Mouse (Mus musculus) thymus, adult 2 months (tissue): ENCODE measurements around the gene Tyro3. TPM values are rescaled to one million over a fixed set of nuclear protein-coding genes. Genes with fewer than 3 reads are reported as not detected.

Experiments used
- DNase-seq: peaks from one replicate; pipeline ENCODE4 v3.0.0; 2021
- H3K27ac ChIP-seq: fragments of 200-500 bp; 2 replicates; pipeline ENCODE4 v1.5.1; 2012; ENCODE audit warnings: low read length, control low read depth; ENCODE audit not compliant: control insufficient read depth, insufficient read depth
- H3K27me3 ChIP-seq: fragments of 200-500 bp; 2 replicates; pipeline ENCODE4 v1.6.1; 2012; ENCODE audit warnings: mild to moderate bottlenecking, low read length, moderate library complexity, mixed read lengths; ENCODE audit not compliant: control insufficient read depth, insufficient read depth
- H3K36me3 ChIP-seq: fragments of 200-500 bp; 2 replicates; pipeline ENCODE4 v1.6.1; 2012; ENCODE audit warnings: mild to moderate bottlenecking, low read length, moderate library complexity; ENCODE audit not compliant: control insufficient read depth, insufficient read depth
- H3K4me1 ChIP-seq: fragments of 200-500 bp; replicated peaks from 2 replicates; pipeline ENCODE4 v1.6.1; 2012; ENCODE audit warnings: low read length; ENCODE audit not compliant: control insufficient read depth, insufficient read depth
- H3K4me3 ChIP-seq: fragments of 200-500 bp; 2 replicates; pipeline ENCODE4 v1.5.1; 2012; ENCODE audit warnings: mild to moderate bottlenecking, low read length, control low read depth, moderate library complexity; ENCODE audit not compliant: control insufficient read depth, insufficient read depth
- CTCF ChIP-seq: fragments of 200-500 bp; IDR thresholded peaks from 2 replicates; pipeline ENCODE4 v1.5.1; 2012; ENCODE audit warnings: mild to moderate bottlenecking, control low read depth, low read length, moderate library complexity, borderline replicate concordance; ENCODE audit not compliant: control insufficient read depth, poor library complexity, insufficient read depth; ENCODE audit errors: extremely low read depth
- POLR2A ChIP-seq: fragments of 200-500 bp; IDR thresholded peaks from 2 replicates; pipeline ENCODE4 v1.6.1; 2012; ENCODE audit warnings: mild to moderate bottlenecking, low read length, control low read depth, moderate library complexity; ENCODE audit not compliant: control insufficient read depth, poor library complexity, insufficient read depth; ENCODE audit errors: extremely low read depth
- WGBS: fragments of 180-500 bp; shearing (Covaris S2); methylation state at CpG from one replicate; pipeline ENCODE4 v1.1.7; 2018; 5-methylcytosine and 5-hydroxymethylcytosine counted together
- polyA plus RNA-seq: library from polyadenylated mRNA; depleted of rRNA; stranded (reverse); fragments of >200 nt; gene quantifications from 2 replicates; pipeline ENCODE4 v1.2.3, GENCODE M21; 2012

The Tyro3 gene
- polyA plus RNA-seq, 1 experiment, result 6.5 TPM

DNA sequence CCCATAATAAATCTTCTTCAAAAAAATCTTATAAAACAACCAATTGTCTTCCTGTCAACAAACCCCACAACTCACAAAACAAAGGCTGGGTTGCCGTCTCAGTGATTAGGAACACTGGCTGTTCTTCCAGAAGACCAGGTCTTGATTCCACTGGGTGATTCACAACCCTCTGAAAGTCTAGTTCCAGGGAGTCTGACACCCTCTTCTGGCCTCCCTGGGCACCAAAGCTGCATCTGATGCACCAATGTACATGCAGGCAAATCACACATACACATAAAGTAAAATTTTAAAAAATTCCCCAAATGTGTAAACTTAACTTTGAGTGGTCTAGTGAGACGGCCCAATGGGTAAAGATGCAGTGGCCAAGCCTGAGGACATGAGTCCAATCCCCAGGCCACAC is 33.0 kb downstream of the Tyro3 start:
- H3K4me1 ChIP-seq, result no peaks in the 10 kb centered on the region
- no peaks in the 10 kb centered on the region for H3K27me3 ChIP-seq
- WGBS, result 83% methylated on average over 2 of the region's 2 CpGs
- no peak for DNase-seq
- no peak overlapping the region for H3K27ac ChIP-seq
- H3K4me3 ChIP-seq, result no peak overlapping the region
- no peaks in the 10 kb centered on the region for H3K36me3 ChIP-seq
- TF ChIP-seq CTCF (no peak), POLR2A (no peak)

DNA sequence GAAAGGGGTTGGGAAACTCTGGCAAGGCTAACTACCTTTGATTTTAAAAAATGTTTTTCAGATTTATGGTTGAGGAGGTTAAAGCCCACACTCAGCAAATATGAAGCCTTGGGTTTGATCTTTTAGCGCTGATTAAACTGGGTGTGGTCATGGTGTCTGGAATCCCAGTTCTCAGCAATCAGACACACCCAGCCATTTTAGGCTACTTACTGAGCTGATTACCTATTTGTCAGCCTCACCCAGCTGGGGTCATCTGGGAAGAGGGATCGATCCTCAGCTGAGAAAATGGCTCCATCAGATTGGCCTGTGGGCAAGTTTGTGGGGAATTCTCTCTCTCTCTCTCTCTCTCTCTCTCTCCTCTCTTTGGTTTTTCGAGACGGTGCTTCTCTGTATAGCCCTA is 36.7 kb downstream of the Tyro3 start:
- H3K4me3 ChIP-seq, result no peak overlapping the region
- no peaks in the 10 kb centered on the region for H3K27me3 ChIP-seq
- H3K36me3 ChIP-seq, result no peaks in the 10 kb centered on the region
- no peak overlapping the region for H3K27ac ChIP-seq
- no peak for DNase-seq
- H3K4me1 ChIP-seq, result no peaks in the 10 kb centered on the region
- TF ChIP-seq POLR2A (no peak), CTCF (no peak)
- WGBS, result 89% methylated on average over 4 of the region's 4 CpGs

DNA sequence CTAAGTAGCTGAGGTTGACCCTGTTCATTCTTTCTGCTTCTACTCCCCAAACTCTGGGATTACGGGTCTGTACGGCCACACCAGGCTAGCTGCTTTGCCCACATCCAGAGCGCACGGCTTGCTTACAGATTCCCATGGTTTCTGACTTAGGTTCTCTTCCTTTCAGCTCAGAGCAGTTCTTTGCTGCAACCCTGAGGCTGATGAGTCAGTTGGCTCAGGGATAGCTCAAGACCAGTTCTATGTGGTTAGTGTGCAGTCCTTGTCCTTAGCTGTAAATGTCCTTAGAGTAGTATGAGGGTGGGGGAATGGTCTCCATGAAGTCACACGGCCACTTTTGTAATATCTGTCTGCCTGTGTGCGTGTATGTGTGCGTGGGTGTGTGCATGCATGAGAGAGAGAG is 40.1 kb downstream of the Tyro3 start:
- Histone ChIP-seq H3K4me1 (no peaks in the 10 kb centered on the region), H3K27ac (no peak overlapping the region), H3K4me3 (no peak overlapping the region), H3K27me3 (no peaks in the 10 kb centered on the region), H3K36me3 (no peaks in the 10 kb centered on the region)
- no peak for TF ChIP-seq CTCF
- TF ChIP-seq POLR2A, result no peak
- no peak for DNase-seq
- 94% methylated on average over 7 of the region's 7 CpGs for WGBS

DNA sequence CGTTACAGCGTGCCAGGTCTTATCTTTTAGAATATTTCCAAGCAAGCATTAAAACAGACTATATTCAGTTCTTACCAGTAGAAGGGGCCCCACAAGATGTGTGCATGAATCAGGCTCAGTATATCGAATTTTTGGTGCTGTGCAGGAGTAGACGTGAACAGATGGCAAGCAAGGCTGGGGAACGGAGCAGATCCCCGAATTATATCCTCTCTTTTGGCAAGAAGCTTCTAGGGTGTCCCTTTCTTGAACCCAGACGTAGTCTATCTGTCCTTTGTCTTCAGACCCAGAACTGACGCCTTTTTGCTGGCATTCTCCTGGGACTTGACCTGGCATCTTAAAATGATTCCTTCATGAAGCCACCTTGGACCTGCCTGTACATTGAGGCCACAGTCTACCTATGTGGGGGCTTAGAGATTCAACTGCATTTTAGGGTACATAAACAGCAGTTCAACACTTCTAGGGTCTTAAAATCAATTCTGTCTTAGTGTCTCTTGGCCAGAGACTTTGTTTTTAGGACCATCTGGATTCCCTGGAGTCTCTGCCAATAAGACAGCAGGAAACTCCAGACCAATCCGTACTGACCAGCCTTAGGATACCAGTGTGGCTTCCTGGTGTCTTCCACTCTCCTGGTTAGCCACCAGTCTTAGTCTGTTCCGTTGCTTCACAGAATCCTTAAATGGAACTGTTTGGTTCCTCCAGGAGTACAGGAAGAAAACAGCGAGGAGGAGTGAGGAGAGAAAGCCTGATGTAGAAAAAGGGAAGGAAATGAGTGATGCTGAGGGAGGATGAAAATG is 41.0 kb downstream of the Tyro3 start:
- TF ChIP-seq POLR2A (no peak), CTCF (no peak)
- H3K36me3 ChIP-seq, result no peaks in the 10 kb centered on the region
- no peaks in the 10 kb centered on the region for H3K4me1 ChIP-seq
- no peak overlapping the region for H3K4me3 ChIP-seq
- H3K27me3 ChIP-seq, result no peaks in the 10 kb centered on the region
- WGBS, result 71% methylated on average over 11 of the region's 11 CpGs
- no peak overlapping the region for H3K27ac ChIP-seq
- DNase-seq, result no peak

DNA sequence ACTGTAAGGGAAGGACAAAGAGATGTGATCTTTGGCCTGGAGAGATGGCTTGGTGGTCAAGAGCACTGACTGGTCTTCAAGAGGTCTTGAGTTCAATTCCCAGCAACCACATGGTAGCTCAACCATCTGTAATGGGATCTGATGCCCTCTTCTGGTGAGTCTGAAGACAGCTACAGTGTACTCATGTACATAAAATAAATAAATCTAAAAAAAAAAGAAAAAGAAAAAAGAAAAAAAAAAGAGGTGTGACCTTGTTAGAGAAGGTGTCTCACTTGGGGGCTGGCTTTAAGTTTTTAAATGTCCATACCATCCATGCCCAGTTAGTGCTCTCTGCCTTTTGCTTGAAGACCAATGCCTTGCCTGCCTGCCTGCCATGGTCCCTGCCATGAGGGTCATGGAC is 42.5 kb downstream of the Tyro3 start:
- TF ChIP-seq CTCF, result no peak
- DNase-seq, result no peak
- Histone ChIP-seq H3K36me3 (no peaks in the 10 kb centered on the region), H3K4me1 (no peaks in the 10 kb centered on the region), H3K27ac (no peak overlapping the region), H3K4me3 (no peak overlapping the region), H3K27me3 (no peaks in the 10 kb centered on the region)

DNA sequence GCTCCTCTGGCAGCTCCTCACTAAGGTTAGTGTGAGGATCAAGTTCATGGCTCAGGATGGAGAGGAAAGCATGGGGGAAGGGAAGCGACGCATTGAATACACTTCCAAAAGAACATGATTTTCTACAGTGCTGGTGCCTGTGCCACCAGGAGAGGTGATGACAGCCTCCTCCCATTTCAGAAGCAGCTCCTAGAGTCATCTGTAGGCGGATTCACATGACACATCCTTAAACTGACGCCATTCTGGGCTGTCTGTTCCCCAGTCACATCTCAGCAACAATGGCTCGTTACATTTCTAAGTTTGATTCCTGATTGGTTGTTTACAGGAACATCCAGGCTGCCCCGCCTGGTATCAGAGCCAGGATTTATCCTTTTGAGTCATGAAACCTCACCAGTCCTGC is 44.5 kb downstream of the Tyro3 start:
- no peaks in the 10 kb centered on the region for H3K4me1 ChIP-seq
- TF ChIP-seq POLR2A, result no peak
- TF ChIP-seq CTCF, result no peak
- no peaks in the 10 kb centered on the region for H3K36me3 ChIP-seq
- no peak for DNase-seq
- WGBS, result 89% methylated on average over 6 of the region's 6 CpGs
- no peaks in the 10 kb centered on the region for H3K27me3 ChIP-seq
- no peak overlapping the region for H3K27ac ChIP-seq
- no peak overlapping the region for H3K4me3 ChIP-seq

DNA sequence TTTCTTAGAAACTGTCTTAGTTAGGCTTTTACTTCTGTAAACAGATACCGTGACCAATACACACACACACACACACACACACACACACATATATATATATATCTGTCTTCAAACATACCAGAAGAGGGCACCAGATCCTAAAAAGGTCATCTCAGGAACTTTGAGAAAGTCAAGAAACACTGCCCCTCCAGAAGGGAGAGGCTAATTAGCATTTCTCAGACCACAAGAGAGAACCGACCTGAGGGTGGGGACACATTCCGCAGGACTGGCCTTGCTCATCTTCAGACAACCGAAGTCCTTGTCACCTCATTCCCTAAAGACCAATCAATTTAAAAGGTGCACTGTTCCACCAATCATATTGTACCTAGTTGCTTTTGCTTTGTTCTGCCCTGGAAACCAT is 46.0 kb downstream of the Tyro3 start:
- no peaks in the 10 kb centered on the region for H3K27me3 ChIP-seq
- WGBS, result 94% methylated on average over 4 of the region's 4 CpGs
- no peak for DNase-seq

More for the DNA sequence above, 46.0 kb downstream of the Tyro3 start:
- Histone ChIP-seq H3K27ac (no peak overlapping the region), H3K36me3 (no peaks in the 10 kb centered on the region), H3K4me3 (no peak overlapping the region), H3K4me1 (no peaks in the 10 kb centered on the region)
- TF ChIP-seq CTCF (no peak), POLR2A (no peak)
